Mouse (Mus musculus) neutrophil, adult 59 days (primary cell): ENCODE results near the gene Dmrtc1c1. TPM values are rescaled to one million over a fixed set of nuclear protein-coding genes. Genes with fewer than 3 reads are reported as not detected.

Experiments used
- total RNA-seq, 2 experiments: library from RNA; stranded (reverse); gene quantifications; 1 replicate in 1 of 2; 2 replicates in 1 of 2; pipeline ENCODE4 v1.2.4; 2023

Dmrtc1c1 gene
- not detected for total RNA-seq

DNA sequence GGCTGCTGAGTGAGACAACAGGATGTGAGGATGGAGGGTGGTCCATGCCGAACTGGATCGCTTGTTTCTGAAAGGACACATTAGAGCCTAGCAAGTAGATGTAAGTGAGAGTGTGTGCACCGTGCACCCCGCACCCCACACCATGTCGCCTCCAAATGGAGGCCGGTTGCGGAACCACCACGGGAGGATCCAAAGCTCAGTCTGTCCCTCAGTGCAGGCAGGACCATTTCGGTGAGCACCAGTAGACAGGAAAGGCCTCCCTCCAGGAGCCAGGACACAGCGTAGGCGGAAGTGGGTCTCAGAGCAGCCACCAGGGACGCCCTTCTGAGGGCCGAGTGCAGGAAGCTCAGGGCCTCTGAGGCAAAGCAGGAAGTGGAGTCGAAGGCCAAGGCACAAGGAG is at the start of gene Dmrtc1c1:
Gene Dmrtc1c1, plus strand, starts transcription at position 301 of the 400 bp plus-strand sequence.

DNA sequence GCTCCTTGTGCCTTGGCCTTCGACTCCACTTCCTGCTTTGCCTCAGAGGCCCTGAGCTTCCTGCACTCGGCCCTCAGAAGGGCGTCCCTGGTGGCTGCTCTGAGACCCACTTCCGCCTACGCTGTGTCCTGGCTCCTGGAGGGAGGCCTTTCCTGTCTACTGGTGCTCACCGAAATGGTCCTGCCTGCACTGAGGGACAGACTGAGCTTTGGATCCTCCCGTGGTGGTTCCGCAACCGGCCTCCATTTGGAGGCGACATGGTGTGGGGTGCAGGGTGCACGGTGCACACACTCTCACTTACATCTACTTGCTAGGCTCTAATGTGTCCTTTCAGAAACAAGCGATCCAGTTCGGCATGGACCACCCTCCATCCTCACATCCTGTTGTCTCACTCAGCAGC is 51.8 kb downstream of the Dmrtc1c1 start, which contains the start of gene Dmrtc1c2:
Gene Dmrtc1c2, minus strand, starts transcription at position 101 of the 400 bp plus-strand sequence.

Other genes with a start within 250 kb of the Dmrtc1c1 start
- 1 to 10 TPM; 2.9 to 3.4 TPM for gene Phka1, start 158.7 kb upstream of the Dmrtc1c1 start, total RNA-seq
- gene Gm3880, start 116.0 kb upstream of the Dmrtc1c1 start, total RNA-seq: not detected
- not detected for gene Gm9112, start 95.3 kb upstream of the Dmrtc1c1 start, total RNA-seq
- not detected for gene Dmrtc1b, start 95.1 kb upstream of the Dmrtc1c1 start, total RNA-seq
- not detected for gene Dmrtc1c2, start 51.7 kb downstream of the Dmrtc1c1 start, total RNA-seq
- not detected for gene 1700031F05Rik, start 65.0 kb downstream of the Dmrtc1c1 start, total RNA-seq
- not detected for gene Dmrtc1a, start 105.7 kb downstream of the Dmrtc1c1 start, total RNA-seq
- not detected for gene 1700011M02Rik, start 105.9 kb downstream of the Dmrtc1c1 start, total RNA-seq
- gene 1700018G05Rik, start 125.4 kb downstream of the Dmrtc1c1 start, total RNA-seq: not detected